Mouse (Mus musculus): Measurements from ENCODE around the gene Slamf9.

DNA sequence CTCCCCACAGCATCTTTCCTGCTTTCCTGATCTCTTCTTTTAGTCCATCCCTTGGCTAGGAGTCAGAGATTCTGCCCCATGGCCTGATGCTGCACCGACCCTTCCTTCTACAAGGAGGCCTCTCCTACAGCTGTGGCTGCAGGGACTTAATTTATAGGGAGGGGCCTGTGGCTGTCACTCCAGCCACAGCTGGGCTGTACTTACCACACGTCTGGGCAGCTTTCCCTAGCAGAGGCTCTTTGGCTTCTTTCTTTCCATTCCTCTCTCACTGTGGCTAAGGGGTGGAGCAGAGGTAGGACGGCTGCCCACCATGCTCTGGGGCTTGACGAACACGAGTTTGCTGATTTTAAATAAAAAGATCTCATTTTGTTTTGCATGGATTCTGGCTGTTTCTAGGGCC, 31.8 kb downstream of the Slamf9 start:
- TF ChIP-seq GATA1 (IDR thresholded peaks at IDR 0.05; ENCODE audit: borderline replicate concordance, low read length) = no peak
- TF ChIP-seq CTCF (IDR thresholded peaks at IDR 0.05; ENCODE audit: low read depth, low read length) = no peak
- TF ChIP-seq POLR2AphosphoS5 (IDR thresholded peaks at IDR 0.05; ENCODE audit: insufficient replicate concordance, low read depth, low read length) = no peak

Measured in G1E (cell line).